Mouse (Mus musculus): Measurements from ENCODE around the gene Rasa2.
A peak's percentile ranks its signal among the peaks of the same experiment; 100 is the strongest.
"Not testable (repeated sequence)": the region's sequence is repeated elsewhere in the genome, so short reads cannot be mapped to it uniquely, and the experiment has no call there.

Rasa2 gene

DNA sequence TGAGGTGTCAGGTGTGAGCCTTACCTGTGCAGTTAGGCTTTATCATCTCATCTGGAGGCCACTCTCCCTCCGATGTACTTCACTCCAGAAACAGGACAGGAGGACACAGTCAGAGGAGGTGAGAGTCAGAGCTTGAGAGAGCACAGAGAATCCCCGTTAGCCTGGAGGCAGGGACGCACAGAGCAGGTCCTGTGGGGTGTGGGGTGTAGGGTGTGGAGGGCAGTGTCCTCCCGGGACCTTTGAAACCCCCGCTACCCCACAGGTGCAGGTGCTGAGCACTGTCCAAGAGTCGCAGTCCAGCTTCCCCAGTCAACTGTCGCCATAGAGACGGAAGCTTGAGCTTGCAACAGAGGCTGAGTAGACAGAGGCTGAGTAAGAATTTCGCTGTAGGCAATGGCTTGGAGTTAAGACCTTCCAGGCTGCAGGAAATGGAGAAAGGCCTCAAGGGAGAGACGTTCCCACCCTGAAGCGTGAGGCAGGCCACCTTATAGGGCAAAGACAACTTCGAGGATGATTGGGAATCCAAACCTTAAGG, 106.4 kb downstream of the Rasa2 start, which contains the start of gene Gm28729:
Gene Gm28729, minus strand, starts transcription at position 293 of the 535 bp plus-strand sequence.
- no peak for DNase-seq

DNA sequence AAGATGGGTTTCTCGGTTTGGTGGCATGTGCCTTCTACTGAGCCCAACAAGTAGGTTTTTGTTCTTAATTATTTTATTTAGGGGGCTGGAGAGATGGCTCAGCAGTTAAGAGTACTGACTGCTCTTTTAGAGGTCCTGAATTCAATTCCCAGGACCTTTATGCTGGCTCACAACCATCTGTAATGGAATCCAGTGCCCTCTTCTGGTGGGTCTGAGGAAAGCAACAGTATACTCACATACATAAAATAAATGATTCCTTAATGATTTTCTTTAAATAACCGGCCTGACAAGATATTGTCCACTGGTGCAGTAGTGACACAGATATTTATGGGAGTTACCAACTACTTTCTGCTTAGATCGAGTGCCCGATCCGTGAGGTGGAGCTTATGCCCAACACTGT, 108.3 kb downstream of the Rasa2 start:
- DNase-seq, result no peak

DNA sequence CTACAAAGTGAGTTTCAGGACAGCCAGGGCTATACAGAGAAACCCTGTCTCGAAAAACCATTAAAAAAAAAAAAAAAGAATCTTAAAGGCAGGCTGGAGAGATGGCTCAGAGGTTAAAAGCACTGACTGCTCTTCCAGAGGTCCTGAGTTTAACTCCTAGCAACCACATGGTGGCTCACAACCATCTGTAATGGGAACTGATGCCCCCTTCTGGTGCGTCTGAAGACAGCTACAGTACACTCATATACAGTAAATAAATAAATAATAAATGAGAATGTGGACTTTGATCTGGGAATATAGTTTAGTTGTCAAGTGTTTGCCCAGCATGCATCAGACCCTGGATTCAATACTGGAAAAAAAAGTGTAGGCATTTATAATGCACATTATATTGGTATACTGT, 109.8 kb downstream of the Rasa2 start:
- DNase-seq, result not testable (repeated sequence)

DNA sequence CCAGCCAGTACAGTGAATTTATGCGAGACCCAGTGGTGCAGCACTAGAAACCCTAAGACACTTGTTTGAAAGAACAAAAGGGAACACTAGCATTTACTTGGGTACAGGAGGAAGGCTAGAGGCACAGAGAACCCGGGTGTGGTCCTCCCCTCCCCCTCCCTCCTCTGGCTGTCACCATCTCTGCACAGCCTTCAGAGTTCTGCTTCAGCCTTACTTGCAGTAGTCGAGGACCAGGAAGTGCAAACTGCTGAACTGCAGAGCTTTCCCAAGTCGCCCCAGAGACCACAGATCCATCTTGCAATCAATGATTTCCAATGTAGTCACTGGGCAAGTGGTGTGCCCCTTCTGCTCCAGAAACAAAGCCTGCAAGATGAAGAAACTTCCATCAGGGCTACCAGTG, 114.0 kb downstream of the Rasa2 start:
- DNase-seq, result no peak

DNA sequence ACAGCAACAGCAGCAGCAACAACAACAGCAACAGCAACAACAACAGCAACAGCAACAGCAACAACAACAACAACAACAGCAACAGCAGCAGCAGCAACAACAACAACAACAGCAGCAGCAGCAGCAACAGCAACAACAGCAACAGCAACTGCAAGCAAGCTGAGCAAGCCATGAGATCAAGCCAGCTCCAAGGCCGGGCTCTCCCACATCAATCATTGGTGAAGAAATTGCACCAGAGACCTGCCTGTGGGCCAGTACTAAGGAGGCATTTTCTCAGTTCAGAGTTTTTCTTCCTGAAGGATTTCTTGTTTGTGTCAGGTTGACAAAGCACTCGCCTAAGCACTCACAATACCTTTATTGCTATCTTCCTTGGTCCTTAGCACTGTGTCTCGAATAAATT, 114.6 kb downstream of the Rasa2 start:
- no peak for DNase-seq

DNA sequence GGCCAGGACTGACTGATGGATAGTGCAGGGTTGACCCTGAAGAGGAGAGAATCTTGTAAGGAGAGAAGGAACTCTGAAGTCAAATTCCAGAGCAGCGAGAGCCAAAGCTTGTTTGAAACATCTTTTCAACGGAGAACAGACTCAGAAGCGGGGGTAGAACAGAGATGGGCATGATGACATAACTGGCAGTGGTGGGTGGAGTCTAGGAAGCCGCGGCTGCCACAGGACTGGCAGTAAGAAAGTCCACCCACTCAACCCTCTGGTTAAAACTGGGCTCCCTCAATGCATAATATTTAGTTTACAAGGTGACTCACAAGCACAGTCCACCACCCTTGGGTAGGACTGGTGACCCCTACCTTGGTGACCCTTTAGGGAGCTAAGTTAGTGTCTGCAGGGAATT, 115.7 kb downstream of the Rasa2 start:
- DNase-seq, result no peak

DNA sequence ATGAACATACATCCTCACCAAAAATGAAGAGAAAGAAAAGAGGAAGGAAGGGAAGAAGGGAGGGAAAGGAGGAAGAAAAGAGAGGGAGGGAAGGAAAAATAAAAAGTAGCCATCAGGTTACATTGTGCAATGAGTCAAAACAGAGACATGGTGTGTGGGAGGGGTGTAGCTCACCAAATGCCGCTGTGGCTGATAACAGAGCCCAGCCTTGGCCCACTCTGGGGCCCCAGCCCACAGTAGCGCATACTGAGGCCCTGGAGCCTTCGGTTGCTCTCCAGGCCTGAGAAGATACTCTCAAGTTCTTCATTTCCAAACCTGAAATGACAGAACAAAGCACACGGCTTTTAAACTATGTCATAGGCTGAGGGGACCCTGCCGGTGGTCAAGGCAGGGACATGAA, 117.1 kb downstream of the Rasa2 start:
- no peak for DNase-seq

DNA sequence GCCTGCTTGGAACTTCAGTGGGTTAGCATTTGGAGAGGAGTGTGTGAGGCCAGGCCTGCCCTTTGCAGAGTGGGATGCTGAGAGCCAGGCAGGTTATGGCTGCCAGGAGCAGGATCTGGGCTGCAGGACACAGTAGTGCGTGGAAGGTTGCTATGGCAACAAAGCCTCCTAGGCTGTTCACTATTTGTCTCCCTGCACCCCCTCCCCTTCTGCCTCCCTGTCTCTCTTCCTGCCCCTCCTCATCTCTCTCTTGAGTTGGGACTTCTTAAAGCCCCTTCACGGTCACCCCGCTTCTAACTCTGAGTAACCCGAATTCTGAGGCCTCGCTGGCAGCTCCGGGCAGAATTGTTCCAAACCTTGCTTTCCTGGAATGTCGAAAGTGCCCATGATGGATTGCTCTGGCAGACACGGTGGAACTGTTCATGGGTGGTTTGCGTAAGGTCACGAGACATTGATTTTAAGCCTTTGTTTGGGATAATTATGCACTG, 125.4 kb downstream of the Rasa2 start:
- peak; percentile 63 for DNase-seq

DNA sequence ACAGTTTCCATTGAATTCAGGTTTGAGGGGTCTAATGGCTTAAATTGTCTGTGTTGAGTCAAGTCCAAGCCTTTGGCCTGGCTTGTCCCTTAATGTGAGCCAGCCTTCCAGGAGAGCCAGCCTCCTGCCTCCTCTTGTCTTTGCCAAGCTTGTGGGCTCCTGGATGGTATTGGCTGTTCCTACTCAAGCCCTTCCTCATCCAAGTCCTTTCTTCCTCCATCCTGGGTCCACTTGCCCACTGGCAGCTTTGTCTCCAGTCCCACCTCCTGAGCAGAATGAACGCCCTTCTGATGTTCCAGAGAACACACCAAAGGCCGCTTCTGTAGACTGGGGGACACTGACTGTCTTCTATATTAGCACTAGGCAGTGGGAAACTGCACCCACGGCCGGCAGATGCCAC, 126.3 kb downstream of the Rasa2 start:
- no peak for DNase-seq

DNA sequence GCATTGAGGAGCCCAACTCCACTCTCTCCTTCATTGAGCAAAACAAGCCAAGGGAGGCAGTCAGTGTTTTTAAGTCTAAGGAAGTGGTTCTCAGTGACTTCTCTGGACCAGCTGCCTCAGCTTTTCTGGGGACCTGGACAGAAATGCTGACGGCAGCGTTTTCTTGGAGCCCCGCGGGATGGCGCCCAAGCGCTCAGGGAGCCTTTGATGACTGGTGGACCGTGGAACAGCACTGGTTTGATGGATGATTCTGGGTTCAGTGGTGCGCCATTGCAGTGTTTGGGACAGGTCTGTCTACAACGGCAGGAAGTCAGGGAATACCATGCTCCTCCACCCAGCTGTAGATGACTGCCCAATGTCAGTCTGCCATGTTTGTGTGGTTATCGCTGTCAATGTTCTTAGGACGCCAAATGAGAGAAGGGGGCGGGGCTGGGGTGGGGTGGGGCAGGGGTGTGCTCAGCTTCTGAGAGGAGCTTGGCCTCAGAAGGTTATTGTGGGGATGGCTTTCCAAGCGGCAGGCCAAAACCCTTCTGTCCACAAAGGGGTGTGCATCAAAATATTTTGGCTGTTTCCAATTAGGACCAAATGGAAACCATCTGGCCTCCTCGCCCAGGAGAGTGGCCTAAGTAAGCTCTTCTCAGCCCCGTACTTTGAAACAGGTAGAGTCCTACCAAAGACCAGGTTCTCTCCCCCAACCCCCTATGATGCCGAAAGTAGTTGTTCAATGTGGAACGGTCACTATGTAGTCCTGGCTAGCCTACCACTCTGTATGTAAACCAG, 127.1 kb downstream of the Rasa2 start:
- no peak for DNase-seq

DNA sequence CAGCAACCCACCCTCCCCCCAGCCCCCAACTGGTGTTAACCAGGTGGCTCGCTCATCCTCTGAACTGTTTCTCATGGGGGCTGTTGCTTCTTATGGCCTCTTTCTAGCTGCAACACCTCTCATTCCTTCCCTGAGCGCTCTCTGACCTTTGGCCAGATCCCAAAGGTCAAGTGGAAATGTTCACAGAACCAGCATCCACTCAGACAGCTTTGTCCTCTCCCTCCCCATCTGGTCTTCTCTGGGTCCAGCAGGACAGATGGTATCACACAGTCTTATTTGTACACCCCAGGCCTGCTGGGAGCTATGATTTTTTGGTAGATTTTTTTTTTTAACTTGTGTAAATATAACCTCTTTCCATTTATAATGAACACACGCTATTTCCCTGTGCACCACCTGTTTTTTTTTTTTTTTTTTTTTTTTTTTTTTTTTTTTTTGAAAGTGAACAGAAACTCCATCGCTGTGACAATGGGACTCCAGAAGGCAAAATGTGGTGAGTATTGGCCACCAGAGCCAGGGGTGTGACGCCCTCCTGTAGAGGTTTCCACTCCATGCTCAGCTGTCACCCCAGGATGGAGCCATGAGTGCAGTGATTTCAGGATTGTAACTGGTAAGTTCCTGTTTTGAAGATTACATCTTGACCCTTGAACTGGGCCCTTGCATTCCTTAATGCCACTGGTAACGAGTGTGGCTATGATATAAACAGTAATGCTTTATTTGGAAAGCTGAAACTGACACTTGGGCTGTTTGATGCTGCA, 128.4 kb downstream of the Rasa2 start:
- no peak for DNase-seq

DNA sequence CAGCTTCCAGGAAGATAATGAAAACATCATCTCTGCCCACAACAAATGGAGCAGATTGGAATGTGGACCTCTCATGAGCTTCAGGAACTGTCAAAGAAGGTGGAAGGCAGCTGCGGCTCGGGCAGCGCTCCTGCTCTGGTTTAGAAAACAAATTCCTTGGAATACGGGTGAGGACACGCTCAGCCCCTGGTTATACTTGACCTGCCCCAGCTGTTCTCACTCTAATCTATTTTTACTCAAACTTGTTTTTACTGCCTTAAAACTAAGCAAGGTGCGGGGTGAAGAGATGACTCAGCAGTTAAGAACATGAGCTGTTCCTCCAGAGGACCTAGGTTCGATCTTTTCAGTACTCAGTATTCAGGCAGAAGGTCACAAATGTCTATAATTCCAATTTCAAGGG, 130.2 kb downstream of the Rasa2 start:
- no peak for DNase-seq

DNA sequence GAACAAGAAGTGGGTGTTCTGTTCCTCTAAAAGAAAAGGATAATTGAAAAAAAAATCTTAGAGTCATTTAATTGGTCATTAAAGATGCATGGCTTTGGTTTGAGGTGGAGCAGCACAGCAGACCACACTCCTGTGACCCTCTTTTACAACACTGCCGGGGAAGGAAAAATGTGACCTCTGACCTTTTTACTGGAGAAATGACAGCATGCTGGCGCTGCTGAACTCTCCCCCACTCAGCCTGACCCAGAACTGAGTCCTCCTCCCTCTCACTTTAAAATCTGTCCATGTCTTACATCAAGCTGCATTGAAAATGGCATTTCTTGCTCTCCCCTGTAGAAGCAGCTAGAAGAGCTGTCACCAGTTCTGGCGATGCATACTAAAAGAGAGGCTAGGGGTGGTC, 138.2 kb downstream of the Rasa2 start:
- DNase-seq, result peak; percentile 29

DNA sequence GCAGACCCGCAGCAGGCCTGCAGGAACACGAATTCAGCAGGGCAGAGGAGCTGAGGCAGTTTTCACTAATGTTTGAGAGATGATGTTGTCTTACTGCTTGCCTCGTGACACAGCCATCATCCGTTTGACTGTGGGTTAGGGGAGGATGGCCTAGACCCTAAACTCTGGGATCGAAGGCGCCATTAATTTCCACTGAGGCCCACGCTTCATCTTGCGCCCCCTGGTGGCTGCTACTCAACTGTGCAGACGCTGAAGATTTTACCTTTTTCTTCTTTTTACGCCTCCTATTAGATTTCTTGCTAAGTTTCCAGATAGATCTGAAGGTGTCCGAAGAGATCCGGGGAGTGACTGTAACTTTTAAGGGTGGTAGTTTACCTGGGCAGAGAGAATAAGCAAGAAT, 139.6 kb downstream of the Rasa2 start:
- peak; percentile 65 for DNase-seq

Measured in kidney, postnatal 10 days (tissue).